Mouse (Mus musculus): ENCODE measurements around the gene N4bp1. TPM values are rescaled to one million over a fixed set of nuclear protein-coding genes. Genes with fewer than 3 reads are reported as not detected.

Gene N4bp1
- total and polyA plus RNA-seq, 2 experiments from 2014 or later: 4.9 to 15.5 TPM

GRCm38 (mm10) chr8:86922673-86923072 lies 37.6 kb upstream of the N4bp1 start:
- Histone ChIP-seq H3K36me3 (ENCODE audit: insufficient read depth, low read length) (no peaks in the 10 kb centered on the region), H3K4me2 (ENCODE audit: low read depth, low read length) (no peak overlapping the region), H3K27ac (no peak overlapping the region), H3K9me3 (ENCODE audit: low read length) (no peaks in the 10 kb centered on the region), H3K4me1 (ENCODE audit: insufficient read depth, low read length) (0 out of 2 replicates have a peak, but pooled peaks cover 5% of the 10 kb centered on the region), H3K27me3 (ENCODE audit: insufficient read depth, low read length) (no peaks in the 10 kb centered on the region), H3K4me3 (ENCODE audit: low read length) (no peak overlapping the region), H3K9ac (replicated peaks; ENCODE audit: low read length) (no peak overlapping the region)
- ATAC-seq (no peak), DNase-seq (ENCODE audit: low spot score) (no peak)
- 76% methylated on average over 1 of the region's 1 CpGs for WGBS
- TF ChIP-seq CTCF (IDR thresholded peaks at IDR 0.05; ENCODE audit: low read depth): no peak

- DNase-seq (ENCODE audit: low spot score): no peak
- Histone ChIP-seq H3K9me3 (ENCODE audit: low read length) (no peaks in the 10 kb centered on the region), H3K27me3 (ENCODE audit: insufficient read depth, low read length) (no peaks in the 10 kb centered on the region), H3K4me1 (ENCODE audit: insufficient read depth, low read length) (0 out of 2 replicates have a peak, but pooled peaks cover 5% of the 10 kb centered on the region), H3K4me2 (ENCODE audit: low read depth, low read length) (no peak overlapping the region), H3K36me3 (ENCODE audit: insufficient read depth, low read length) (no peaks in the 10 kb centered on the region), H3K9ac (replicated peaks; ENCODE audit: low read length) (no peak overlapping the region), H3K27ac (no peak overlapping the region), H3K4me3 (ENCODE audit: low read length) (no peak overlapping the region)
- no peak for ATAC-seq
- no peak for TF ChIP-seq CTCF (IDR thresholded peaks at IDR 0.05; ENCODE audit: low read depth)
- 79% methylated on average over 5 of the region's 5 CpGs for WGBS
Observed at GRCm38 (mm10) chr8:86922141-86922540, 37.1 kb upstream of the N4bp1 start.

GRCm38 (mm10) chr8:86920996-86921395 lies 35.9 kb upstream of the N4bp1 start:
- ATAC-seq: no peak
- WGBS: 73% methylated on average over 5 of the region's 5 CpGs
- 0 out of 2 replicates have a peak, but pooled peaks cover 5% of the 10 kb centered on the region for H3K4me1 ChIP-seq (ENCODE audit: insufficient read depth, low read length)
- H3K4me2 ChIP-seq (ENCODE audit: low read depth, low read length): no peak overlapping the region
- DNase-seq (ENCODE audit: low spot score): no peak
- no peaks in the 10 kb centered on the region for H3K9me3 ChIP-seq (ENCODE audit: low read length)
- H3K36me3 ChIP-seq (ENCODE audit: insufficient read depth, low read length): no peaks in the 10 kb centered on the region
- H3K4me3 ChIP-seq (ENCODE audit: low read length): no peak overlapping the region
- no peak for TF ChIP-seq CTCF (IDR thresholded peaks at IDR 0.05; ENCODE audit: low read depth)
- no peak overlapping the region for H3K9ac ChIP-seq (replicated peaks; ENCODE audit: low read length)
- H3K27ac ChIP-seq: no peak overlapping the region
- H3K27me3 ChIP-seq (ENCODE audit: insufficient read depth, low read length): no peaks in the 10 kb centered on the region

GRCm38 (mm10) chr8:86920455-86920854 lies 35.4 kb upstream of the N4bp1 start:
- H3K27me3 ChIP-seq (ENCODE audit: insufficient read depth, low read length): no peaks in the 10 kb centered on the region
- 44% methylated on average over 7 of the region's 7 CpGs for WGBS
- no peak overlapping the region for H3K4me3 ChIP-seq (ENCODE audit: low read length)
- DNase-seq (ENCODE audit: low spot score) (no peak), ATAC-seq (no peak)
- no peak for TF ChIP-seq CTCF (IDR thresholded peaks at IDR 0.05; ENCODE audit: low read depth)
- H3K27ac ChIP-seq: no peak overlapping the region
- H3K4me2 ChIP-seq (ENCODE audit: low read depth, low read length): no peak overlapping the region
- H3K4me1 ChIP-seq (ENCODE audit: insufficient read depth, low read length): 0 out of 2 replicates have a peak, but pooled peaks cover 5% of the 10 kb centered on the region
- no peaks in the 10 kb centered on the region for H3K9me3 ChIP-seq (ENCODE audit: low read length)
- no peak overlapping the region for H3K9ac ChIP-seq (replicated peaks; ENCODE audit: low read length)
- no peaks in the 10 kb centered on the region for H3K36me3 ChIP-seq (ENCODE audit: insufficient read depth, low read length)

- H3K27me3 ChIP-seq (ENCODE audit: insufficient read depth, low read length): no peaks in the 10 kb centered on the region
- no peak overlapping the region for H3K4me2 ChIP-seq (ENCODE audit: low read depth, low read length)
- no peak overlapping the region for H3K4me3 ChIP-seq (ENCODE audit: low read length)
- ATAC-seq (no peak), DNase-seq (ENCODE audit: low spot score) (no peak)
- no peak overlapping the region for H3K27ac ChIP-seq
- 90% methylated on average over 7 of the region's 7 CpGs for WGBS
- no peak for TF ChIP-seq CTCF (IDR thresholded peaks at IDR 0.05; ENCODE audit: low read depth)
- H3K36me3 ChIP-seq (ENCODE audit: insufficient read depth, low read length): no peaks in the 10 kb centered on the region
- no peak overlapping the region for H3K9ac ChIP-seq (replicated peaks; ENCODE audit: low read length)
- 0 out of 2 replicates have a peak, but pooled peaks cover 5% of the 10 kb centered on the region for H3K4me1 ChIP-seq (ENCODE audit: insufficient read depth, low read length)
- no peaks in the 10 kb centered on the region for H3K9me3 ChIP-seq (ENCODE audit: low read length)
Observed at GRCm38 (mm10) chr8:86920024-86920423, 35.0 kb upstream of the N4bp1 start.

- Histone ChIP-seq H3K4me1 (ENCODE audit: insufficient read depth, low read length) (0 out of 2 replicates have a peak, but pooled peaks cover 5% of the 10 kb centered on the region), H3K27ac (no peak overlapping the region), H3K36me3 (ENCODE audit: insufficient read depth, low read length) (no peaks in the 10 kb centered on the region), H3K9ac (replicated peaks; ENCODE audit: low read length) (no peak overlapping the region), H3K9me3 (ENCODE audit: low read length) (no peaks in the 10 kb centered on the region), H3K27me3 (ENCODE audit: insufficient read depth, low read length) (no peaks in the 10 kb centered on the region), H3K4me3 (ENCODE audit: low read length) (no peak overlapping the region), H3K4me2 (ENCODE audit: low read depth, low read length) (no peak overlapping the region)
- WGBS: 76% methylated on average over 4 of the region's 4 CpGs
- no peak for TF ChIP-seq CTCF (IDR thresholded peaks at IDR 0.05; ENCODE audit: low read depth)
- ATAC-seq (no peak), DNase-seq (ENCODE audit: low spot score) (no peak)
Observed at GRCm38 (mm10) chr8:86919262-86919661, 34.2 kb upstream of the N4bp1 start.

GRCm38 (mm10) chr8:86918093-86918492 lies 33.0 kb upstream of the N4bp1 start:
- Histone ChIP-seq H3K9ac (replicated peaks; ENCODE audit: low read length) (no peak overlapping the region), H3K4me2 (ENCODE audit: low read depth, low read length) (no peak overlapping the region), H3K9me3 (ENCODE audit: low read length) (no peaks in the 10 kb centered on the region), H3K4me1 (ENCODE audit: insufficient read depth, low read length) (0 out of 2 replicates have a peak, but pooled peaks cover 5% of the 10 kb centered on the region), H3K27me3 (ENCODE audit: insufficient read depth, low read length) (no peaks in the 10 kb centered on the region), H3K36me3 (ENCODE audit: insufficient read depth, low read length) (no peaks in the 10 kb centered on the region), H3K4me3 (ENCODE audit: low read length) (no peak overlapping the region), H3K27ac (no peak overlapping the region)
- no peak for ATAC-seq
- 96% methylated on average over 2 of the region's 2 CpGs for WGBS
- TF ChIP-seq CTCF (IDR thresholded peaks at IDR 0.05; ENCODE audit: low read depth): no peak
- no peak for DNase-seq (ENCODE audit: low spot score)

Measured in hindbrain, postnatal 0 days (tissue).